In genomic region chr14:76247664-76248063, GRCm38 (mm10) we compare ENCODE assay signal across 12 mouse cellular contexts.
DNase-seq lines count a peak whose midpoint lies in the region; ATAC-seq lines count a peak whose summit lies in the region.
"Had no signal": no experiment of that assay in that cellular context is flagged by ENCODE, and none has a peak within 500 bp of the region (broad histone marks: within the 10 kb centered on the region; RNA-seq: fewer than 3 reads in every experiment).

No protein-coding gene starts in this region.

- H3K27me3 ChIP-seq in kidney, embryonic 14.5 days (ENCODE audit: control insufficient read depth, insufficient read depth, low read length): no peaks in the 10 kb centered on the region
- no peaks in the 10 kb centered on the region for H3K27me3 ChIP-seq in intestine, embryonic 16.5 days (replicated peaks; ENCODE audit: control insufficient read depth, insufficient read depth, low read length)
- H3K27me3 ChIP-seq: embryonic facial prominence, embryonic 12.5 days; kidney, embryonic 15.5 days; stomach, embryonic 15.5 days had no signal

- H3K4me3 ChIP-seq in kidney, embryonic 14.5 days (ENCODE audit: low read length): no peak overlapping the region
- H3K4me3 ChIP-seq in intestine, embryonic 16.5 days (ENCODE audit: low read length): no peak overlapping the region
- H3K4me3 ChIP-seq: embryonic facial prominence, embryonic 12.5 days; kidney, embryonic 15.5 days; limb, embryonic 10.5 days; stomach, embryonic 15.5 days had no signal

- no peaks in the 10 kb centered on the region for H3K9me3 ChIP-seq in kidney, embryonic 14.5 days (ENCODE audit: control insufficient read depth, low read length)
- H3K9me3 ChIP-seq in intestine, embryonic 16.5 days (ENCODE audit: control insufficient read depth, low read length): no peaks in the 10 kb centered on the region
- H3K9me3 ChIP-seq: embryonic facial prominence, embryonic 12.5 days; kidney, embryonic 15.5 days; limb, embryonic 10.5 days; stomach, embryonic 15.5 days had no signal

- no peak for ATAC-seq in cerebellum, adult (ENCODE audit: insufficient number of reproducible peaks, low FRiP score, low TSS enrichment)
- no peak for ATAC-seq in kidney, embryonic 14.5 days (ENCODE audit: low FRiP score, low TSS enrichment)
- ATAC-seq in intestine, embryonic 16.5 days: no peak

- peaks cover 18% of the 10 kb centered on the region for H3K4me1 ChIP-seq in kidney, embryonic 14.5 days (ENCODE audit: control insufficient read depth, insufficient read depth, low read length)
- peaks cover 5% of the 10 kb centered on the region; the same call in 1 of the 2 replicates for H3K4me1 ChIP-seq in intestine, embryonic 16.5 days (ENCODE audit: control insufficient read depth, insufficient read depth, low read length)

- no peak overlapping the region for H3K4me2 ChIP-seq in kidney, embryonic 14.5 days (replicated peaks; ENCODE audit: low read depth, low read length)
- H3K4me2 ChIP-seq in intestine, embryonic 16.5 days (ENCODE audit: low read depth, low read length): no peak overlapping the region
- H3K4me2 ChIP-seq: embryonic facial prominence, embryonic 12.5 days; kidney, embryonic 15.5 days; stomach, embryonic 15.5 days had no signal

- H3K36me3 ChIP-seq in kidney, embryonic 14.5 days (ENCODE audit: control insufficient read depth, insufficient read depth, low read length): no peaks in the 10 kb centered on the region
- H3K36me3 ChIP-seq in intestine, embryonic 16.5 days (ENCODE audit: control insufficient read depth, insufficient read depth, low read length): no peaks in the 10 kb centered on the region
- H3K36me3 ChIP-seq: embryonic facial prominence, embryonic 12.5 days; kidney, embryonic 15.5 days; limb, embryonic 10.5 days; stomach, embryonic 15.5 days had no signal

- H3K9ac ChIP-seq in kidney, embryonic 14.5 days (ENCODE audit: low read depth, low read length): no peak overlapping the region
- no peak overlapping the region for H3K9ac ChIP-seq in intestine, embryonic 16.5 days (ENCODE audit: low read depth, low read length)
- H3K9ac ChIP-seq: embryonic facial prominence, embryonic 12.5 days; kidney, embryonic 15.5 days; stomach, embryonic 15.5 days had no signal

- no peak overlapping the region for H3K27ac ChIP-seq in kidney, embryonic 14.5 days (ENCODE audit: low read depth, low read length)
- no peak overlapping the region for H3K27ac ChIP-seq in intestine, embryonic 16.5 days (ENCODE audit: low read length)
- H3K27ac ChIP-seq: embryonic facial prominence, embryonic 12.5 days; kidney, embryonic 15.5 days; limb, embryonic 10.5 days; stomach, embryonic 15.5 days had no signal

- peak; percentile 35 to 44 for DNase-seq in cerebellum, postnatal 10 days
- peak; percentile 37 to 51 for DNase-seq in kidney, postnatal 4 days
- peak; percentile 75 for DNase-seq in R1 (ENCODE audit: low read depth, low spot score)
- peak; percentile 24 for DNase-seq in retina, embryonic 14.5 days (ENCODE audit: low spot score)
- DNase-seq in cerebellum, adult 8-10 months: no peak

- 93% methylated on average over 4 of the region's 4 CpGs for WGBS in kidney, embryonic 14.5 days
- 89% methylated on average over 4 of the region's 4 CpGs for WGBS in intestine, embryonic 16.5 days
